Mouse (Mus musculus) limb, embryonic 15.5 days (tissue): ENCODE measurements around the gene Hs6st1. TPM values are rescaled to one million over a fixed set of nuclear protein-coding genes. Genes with fewer than 3 reads are reported as not detected.
"Not testable (repeated sequence)": the region's sequence is repeated elsewhere in the genome, so short reads cannot be mapped to it uniquely, and the experiment has no call there.

Experiments used
- ATAC-seq: fragments of 200-750 bp; cut with Nextera tagmentation; 2 replicates; pipeline ENCODE4 v1.8.0; 2017; ENCODE audit warnings: low read depth, moderate TSS enrichment; ENCODE audit not compliant: insufficient number of reproducible peaks, low FRiP score, low TSS enrichment
- H3K27ac ChIP-seq: fragments of 300-500 bp; sonication (generic); 2 replicates; pipeline ENCODE4 v1.5.1; 2015; ENCODE audit warnings: moderate library complexity, mild to moderate bottlenecking, inconsistent platforms
- H3K27me3 ChIP-seq: fragments of 300-500 bp; sonication (generic); 2 replicates; pipeline ENCODE4 v1.6.1; 2015; ENCODE audit warnings: inconsistent platforms
- H3K36me3 ChIP-seq: fragments of 300-500 bp; sonication (generic); 2 replicates; pipeline ENCODE4 v1.6.1; 2015; ENCODE audit warnings: inconsistent platforms
- H3K4me1 ChIP-seq: fragments of 300-500 bp; sonication (generic); 2 replicates; pipeline ENCODE4 v1.6.1; 2015; ENCODE audit warnings: inconsistent platforms
- H3K4me2 ChIP-seq: fragments of 300-500 bp; sonication (generic); 2 replicates; pipeline ENCODE4 v1.6.1; 2015; ENCODE audit warnings: mild to moderate bottlenecking, inconsistent platforms
- H3K4me3 ChIP-seq: fragments of 300-500 bp; sonication (generic); 2 replicates; pipeline ENCODE4 v1.5.1; 2015; ENCODE audit warnings: mild to moderate bottlenecking, inconsistent platforms
- H3K9ac ChIP-seq: fragments of 300-500 bp; sonication (generic); 2 replicates; pipeline ENCODE4 v1.6.1; 2015; ENCODE audit warnings: inconsistent platforms
- H3K9me3 ChIP-seq: fragments of 300-500 bp; sonication (generic); 2 replicates; pipeline ENCODE4 v1.6.1; 2016; ENCODE audit warnings: inconsistent platforms
- WGBS: fragments of 180-500 bp; shearing (Covaris S2); methylation state at CpG from one replicate; pipeline ENCODE4 v1.1.7; 2015; 5-methylcytosine and 5-hydroxymethylcytosine counted together
- polyA plus RNA-seq: library from polyadenylated mRNA; unstranded; fragments of >200 nt; fragmentation: Nextera tagmentation; extraction: Ambion mirVana; gene quantifications from 2 replicates; pipeline ENCODE4 v1.2.1, GENCODE M21; 2015

Hs6st1 gene
- polyA plus RNA-seq: 6.5 and 8.1 TPM in 2 replicates

DNA sequence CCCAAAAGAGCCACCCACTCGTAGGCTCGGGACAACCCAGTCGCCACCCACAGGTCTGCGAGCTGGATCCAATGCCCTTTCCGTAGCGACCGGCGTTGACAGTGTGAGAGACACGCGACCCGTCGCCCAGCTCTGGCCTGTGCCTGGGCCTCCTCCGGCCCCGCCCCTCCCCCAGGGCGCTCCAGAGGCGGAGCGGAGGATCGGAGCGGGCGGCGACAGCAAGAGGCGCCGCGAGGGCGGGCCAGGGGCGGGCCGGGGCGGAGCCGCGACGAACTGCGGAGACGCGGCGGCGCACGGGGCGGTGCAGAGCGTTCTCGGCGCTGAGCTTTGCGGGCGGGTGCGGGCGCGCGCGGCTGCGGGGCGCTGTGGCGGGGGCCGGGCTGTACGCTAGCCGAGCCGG lies at the start of gene Hs6st1:
TSS of gene Hs6st1 (plus strand) at position 325 of the 400 bp plus-strand sequence.
- Histone ChIP-seq H3K4me1 (peaks cover 70% of the 10 kb centered on the region), H3K27ac (peak within 1 kb of the TSS; percentile 71), H3K36me3 (no peaks in the 10 kb centered on the region), H3K4me3 (peak within 1 kb of the TSS; percentile 87), H3K9me3 (no peaks in the 10 kb centered on the region), H3K9ac (peak within 1 kb of the TSS; percentile 76), H3K4me2 (peak within 1 kb of the TSS; percentile 95), H3K27me3 (no peaks in the 10 kb centered on the region)
- WGBS: under 1% methylated on average over 35 of the region's 55 CpGs
- peak; percentile 89 for ATAC-seq

DNA sequence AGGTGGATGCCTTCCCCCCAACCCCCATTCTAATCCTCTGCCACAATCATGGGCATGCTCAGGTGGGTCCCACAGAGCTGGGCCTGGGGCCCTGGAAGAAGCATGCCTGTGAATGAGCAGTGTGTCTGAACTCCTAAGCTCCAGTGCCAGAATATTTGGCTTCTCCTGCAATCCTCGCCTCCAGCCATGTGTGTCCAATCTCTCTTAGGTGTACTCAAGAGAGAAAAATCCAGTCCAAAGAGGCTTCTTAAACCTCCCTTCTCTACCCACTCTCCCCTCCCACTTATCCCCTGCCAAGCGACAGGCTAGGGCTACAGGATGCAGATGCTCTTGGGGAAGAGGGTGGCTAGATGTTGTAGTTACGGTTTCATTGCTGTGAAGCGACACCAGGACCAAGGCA lies 49.6 kb upstream of the Hs6st1 start:
- H3K4me2 ChIP-seq: no peak overlapping the region
- no peaks in the 10 kb centered on the region for H3K27me3 ChIP-seq
- H3K9ac ChIP-seq: no peak overlapping the region
- no peak overlapping the region for H3K4me3 ChIP-seq
- WGBS: 71% methylated on average over 4 of the region's 4 CpGs
- peaks cover 29% of the 10 kb centered on the region for H3K4me1 ChIP-seq
- no peaks in the 10 kb centered on the region for H3K9me3 ChIP-seq
- no peak for ATAC-seq
- no peak overlapping the region for H3K27ac ChIP-seq
- H3K36me3 ChIP-seq: no peaks in the 10 kb centered on the region

- 82% methylated on average over 2 of the region's 2 CpGs for WGBS
- no peak for ATAC-seq
- Histone ChIP-seq H3K36me3 (no peaks in the 10 kb centered on the region), H3K27me3 (no peaks in the 10 kb centered on the region), H3K4me2 (no peak overlapping the region), H3K9ac (no peak overlapping the region), H3K27ac (no peak overlapping the region), H3K4me1 (peaks cover 24% of the 10 kb centered on the region), H3K9me3 (no peaks in the 10 kb centered on the region), H3K4me3 (no peak overlapping the region)
Observed at GRCm38 (mm10) chr1:36019161-36019560, 49.0 kb upstream of the Hs6st1 start.

GRCm38 (mm10) chr1:36020315-36020714 lies 47.9 kb upstream of the Hs6st1 start:
- no peak for ATAC-seq
- Histone ChIP-seq H3K4me1 (peaks cover 24% of the 10 kb centered on the region), H3K4me2 (no peak overlapping the region), H3K9ac (no peak overlapping the region), H3K27me3 (no peaks in the 10 kb centered on the region), H3K9me3 (no peaks in the 10 kb centered on the region), H3K36me3 (no peaks in the 10 kb centered on the region), H3K27ac (no peak overlapping the region), H3K4me3 (no peak overlapping the region)
- WGBS: 93% methylated on average over 4 of the region's 4 CpGs

DNA sequence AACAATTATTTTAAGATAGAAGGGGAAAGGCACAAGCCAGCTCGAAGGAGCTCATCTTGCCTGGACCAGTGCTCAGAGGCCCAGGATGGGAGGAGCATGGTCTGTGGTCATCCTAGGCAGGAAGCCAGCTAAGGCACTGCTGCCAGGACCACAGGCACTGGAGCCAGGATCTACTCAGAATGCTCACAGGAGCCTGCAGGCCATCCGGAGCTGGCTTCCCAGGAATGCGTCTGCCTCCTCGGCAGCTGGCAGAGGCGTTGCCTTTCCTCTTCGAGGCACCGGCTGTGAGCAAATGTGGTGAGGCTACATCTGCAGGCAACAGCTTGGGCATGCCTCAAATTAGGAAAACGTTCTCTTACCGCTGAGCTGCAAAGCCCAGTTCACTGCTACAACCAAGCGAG lies 37.8 kb upstream of the Hs6st1 start:
- Histone ChIP-seq H3K4me1 (peaks cover 15% of the 10 kb centered on the region), H3K9ac (no peak overlapping the region), H3K27me3 (no peaks in the 10 kb centered on the region), H3K4me2 (peak overlapping the region; percentile 33), H3K9me3 (no peaks in the 10 kb centered on the region), H3K36me3 (no peaks in the 10 kb centered on the region), H3K27ac (peak overlapping the region; percentile 75), H3K4me3 (no peak overlapping the region)
- 6% methylated on average over 10 of the region's 10 CpGs for WGBS
- ATAC-seq: peak; percentile 88

DNA sequence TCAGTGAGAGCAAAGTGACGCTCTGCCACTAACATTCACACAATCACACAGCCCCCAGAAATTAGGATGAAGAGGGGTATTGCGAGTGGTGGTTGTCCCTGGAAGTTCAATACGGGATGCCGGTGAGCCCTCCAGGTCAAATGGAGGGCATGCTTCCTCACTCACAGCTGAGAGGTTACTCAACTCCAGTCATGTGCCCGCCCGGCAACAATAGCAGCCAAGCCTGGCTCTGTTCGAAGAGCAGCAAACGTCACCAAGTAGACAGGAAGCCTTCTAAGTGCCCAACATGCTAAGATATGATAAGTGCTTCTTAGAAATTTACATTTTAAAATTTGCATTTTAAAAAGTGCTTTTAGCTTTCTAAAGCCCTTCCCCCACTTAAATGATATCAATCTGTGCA lies 29.4 kb upstream of the Hs6st1 start:
- no peaks in the 10 kb centered on the region for H3K27me3 ChIP-seq
- H3K4me1 ChIP-seq: no peaks in the 10 kb centered on the region
- H3K9ac ChIP-seq: no peak overlapping the region
- ATAC-seq: no peak
- no peak overlapping the region for H3K4me3 ChIP-seq
- 80% methylated on average over 8 of the region's 8 CpGs for WGBS
- H3K9me3 ChIP-seq: no peaks in the 10 kb centered on the region
- no peak overlapping the region for H3K27ac ChIP-seq
- no peaks in the 10 kb centered on the region for H3K36me3 ChIP-seq
- no peak overlapping the region for H3K4me2 ChIP-seq

GRCm38 (mm10) chr1:36042072-36042471 lies 26.1 kb upstream of the Hs6st1 start:
- no peaks in the 10 kb centered on the region for H3K27me3 ChIP-seq
- H3K4me2 ChIP-seq: no peak overlapping the region
- no peak overlapping the region for H3K9ac ChIP-seq
- no peaks in the 10 kb centered on the region for H3K4me1 ChIP-seq
- ATAC-seq: no peak
- no peak overlapping the region for H3K27ac ChIP-seq
- H3K36me3 ChIP-seq: no peaks in the 10 kb centered on the region
- H3K4me3 ChIP-seq: no peak overlapping the region
- WGBS: 80% methylated on average over 3 of the region's 3 CpGs
- no peaks in the 10 kb centered on the region for H3K9me3 ChIP-seq

DNA sequence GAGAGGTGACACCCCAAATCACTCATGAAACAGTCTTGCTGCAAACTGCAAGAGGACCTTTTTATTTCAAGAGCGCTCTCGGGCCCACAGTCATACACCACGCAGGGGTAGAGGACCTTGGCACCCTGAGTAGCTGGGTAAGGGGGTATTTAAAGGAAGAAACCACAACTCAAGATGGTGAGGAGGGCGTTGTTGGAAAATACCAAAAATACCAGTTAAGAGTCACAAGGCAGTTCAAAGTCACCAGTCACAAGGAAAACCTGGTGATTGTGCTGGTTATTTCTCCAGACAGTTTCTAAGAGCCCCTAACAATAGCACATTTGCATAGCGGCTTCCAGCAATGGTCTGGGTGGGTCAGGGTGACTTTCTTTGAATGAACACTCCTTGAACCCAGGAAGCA lies 24.4 kb upstream of the Hs6st1 start:
- H3K9me3 ChIP-seq, H3K4me3 ChIP-seq, H3K27ac ChIP-seq, H3K36me3 ChIP-seq, H3K27me3 ChIP-seq, H3K4me2 ChIP-seq, ATAC-seq, H3K9ac ChIP-seq, H3K4me1 ChIP-seq: not testable (repeated sequence)
- 93% methylated on average over 5 of the region's 5 CpGs for WGBS

- no peaks in the 10 kb centered on the region for H3K27me3 ChIP-seq
- H3K4me1 ChIP-seq: no peaks in the 10 kb centered on the region
- WGBS: 90% methylated on average over 4 of the region's 4 CpGs
- H3K9ac ChIP-seq: no peak overlapping the region
- no peak overlapping the region for H3K4me2 ChIP-seq
- H3K4me3 ChIP-seq: no peak overlapping the region
- no peak for ATAC-seq
- H3K36me3 ChIP-seq: no peaks in the 10 kb centered on the region
- no peaks in the 10 kb centered on the region for H3K9me3 ChIP-seq
- no peak overlapping the region for H3K27ac ChIP-seq
Observed at GRCm38 (mm10) chr1:36044288-36044687, 23.9 kb upstream of the Hs6st1 start.

- H3K4me3 ChIP-seq: no peak overlapping the region
- H3K9me3 ChIP-seq: 0 out of 2 replicates have a peak, but pooled peaks cover 4% of the 10 kb centered on the region
- no peak for ATAC-seq
- H3K27me3 ChIP-seq: no peaks in the 10 kb centered on the region
- no peaks in the 10 kb centered on the region for H3K36me3 ChIP-seq
- no peak overlapping the region for H3K4me2 ChIP-seq
- H3K27ac ChIP-seq: no peak overlapping the region
- WGBS: 83% methylated on average over 5 of the region's 5 CpGs
- no peak overlapping the region for H3K9ac ChIP-seq
- H3K4me1 ChIP-seq: no peaks in the 10 kb centered on the region
Observed at GRCm38 (mm10) chr1:36052672-36053071, 15.5 kb upstream of the Hs6st1 start.

GRCm38 (mm10) chr1:36053566-36053965 lies 14.6 kb upstream of the Hs6st1 start:
- no peak overlapping the region for H3K27ac ChIP-seq
- no peak for ATAC-seq
- no peaks in the 10 kb centered on the region for H3K27me3 ChIP-seq
- no peak overlapping the region for H3K4me2 ChIP-seq
- H3K9ac ChIP-seq: no peak overlapping the region
- H3K36me3 ChIP-seq: no peaks in the 10 kb centered on the region
- H3K4me3 ChIP-seq: no peak overlapping the region
- H3K4me1 ChIP-seq: no peaks in the 10 kb centered on the region
- 85% methylated on average over 2 of the region's 2 CpGs for WGBS
- 0 out of 2 replicates have a peak, but pooled peaks cover 4% of the 10 kb centered on the region for H3K9me3 ChIP-seq

- H3K27ac ChIP-seq: no peak overlapping the region
- H3K27me3 ChIP-seq: no peaks in the 10 kb centered on the region
- no peak for ATAC-seq
- H3K9me3 ChIP-seq: 0 out of 2 replicates have a peak, but pooled peaks cover 4% of the 10 kb centered on the region
- no peaks in the 10 kb centered on the region for H3K4me1 ChIP-seq
- no peak overlapping the region for H3K4me3 ChIP-seq
- H3K36me3 ChIP-seq: no peaks in the 10 kb centered on the region
- H3K9ac ChIP-seq: no peak overlapping the region
- 78% methylated on average over 9 of the region's 9 CpGs for WGBS
- H3K4me2 ChIP-seq: no peak overlapping the region
Observed at GRCm38 (mm10) chr1:36054182-36054966, 13.8 kb upstream of the Hs6st1 start.
